Mouse (Mus musculus) MEL (cell line): ENCODE data around the gene Sema5a.

Experiments used
- CTCF ChIP-seq, 3 experiments: IDR thresholded peaks in 2 of 3; conservative IDR thresholded peaks in 1 of 3; 2 replicates each; pipeline ENCODE4 v1.5.1; 2011 to 2012; ENCODE audit warnings: low read length in 3 of 3, low read depth in 2 of 3, mild to moderate bottlenecking in 2 of 3, improper control_type of control experiment in 1 of 3, inconsistent platforms in 1 of 3, mixed read lengths in 1 of 3, moderate library complexity in 1 of 3; ENCODE audit not compliant: control insufficient read depth in 1 of 3, insufficient read depth in 1 of 3, poor library complexity in 1 of 3, severe bottlenecking in 1 of 3
- EP300 ChIP-seq, 2 experiments: IDR thresholded peaks; 2 replicates each; pipeline ENCODE4 v1.6.1; 2011; ENCODE audit warnings: improper control_type of control experiment in 2 of 2, low read length in 2 of 2, low read depth in 1 of 2, mild to moderate bottlenecking in 1 of 2
- GATA1 ChIP-seq: IDR thresholded peaks from 2 replicates; pipeline ENCODE4 v1.6.1; 2011; ENCODE audit warnings: low read depth, low read length, improper control_type of control experiment
- TBP ChIP-seq: IDR thresholded peaks from 2 replicates; pipeline ENCODE4 v1.8.0; 2011; ENCODE audit warnings: low read depth, low read length, improper control_type of control experiment

GRCm38 (mm10) chr15:32615773-32616172 lies 371.2 kb downstream of the Sema5a start:
- TF ChIP-seq TBP (no peak), EP300 (IDR thresholded peaks at IDR 0.05; ENCODE audit: low read depth in 1 of 2, low read length in 2 of 2) (no peak), GATA1 (no peak), CTCF (IDR thresholded peaks at IDR 0.05 in 2 of 3, conservative IDR thresholded peaks at IDR 0.05 in 1 of 3; ENCODE audit: control insufficient read depth in 1 of 3, insufficient read depth in 1 of 3, low read depth in 2 of 3, low read length in 3 of 3, poor library complexity in 1 of 3, severe bottlenecking in 1 of 3) (no peak)
